Mouse (Mus musculus) testis, adult 2 months (tissue): ENCODE results near the gene Psmc5. TPM values are rescaled to one million over a fixed set of nuclear protein-coding genes. Genes with fewer than 3 reads are reported as not detected.

Experiments
- H3K27ac ChIP-seq: fragments of 200-500 bp; 2 replicates; pipeline ENCODE4 v1.5.1; 2012; ENCODE audit warnings: low read depth, low read length; ENCODE audit not compliant: control insufficient read depth, insufficient read depth
- H3K27me3 ChIP-seq: fragments of 200-500 bp; 2 replicates; pipeline ENCODE4 v1.6.1; 2012; ENCODE audit warnings: mild to moderate bottlenecking, low read length, moderate library complexity; ENCODE audit not compliant: control insufficient read depth, insufficient read depth
- H3K36me3 ChIP-seq: fragments of 200-500 bp; 2 replicates; pipeline ENCODE4 v1.6.1; 2012; ENCODE audit warnings: mild to moderate bottlenecking, low read length; ENCODE audit not compliant: control insufficient read depth, insufficient read depth
- H3K4me1 ChIP-seq: fragments of 200-500 bp; 2 replicates; pipeline ENCODE4 v1.6.1; 2012; ENCODE audit warnings: low read length; ENCODE audit not compliant: control insufficient read depth, insufficient read depth
- H3K4me3 ChIP-seq: fragments of 200-500 bp; 2 replicates; pipeline ENCODE4 v1.5.1; 2012; ENCODE audit warnings: low read depth, mild to moderate bottlenecking, low read length, moderate library complexity, mixed read lengths; ENCODE audit not compliant: control insufficient read depth
- CTCF ChIP-seq: fragments of 200-500 bp; IDR thresholded peaks from 2 replicates; pipeline ENCODE4 v1.5.1; 2012; ENCODE audit warnings: low read depth, mild to moderate bottlenecking, inconsistent platforms, low read length, moderate library complexity; ENCODE audit not compliant: control insufficient read depth, insufficient read depth, insufficient replicate concordance
- POLR2A ChIP-seq: fragments of 200-500 bp; IDR thresholded peaks from 2 replicates; pipeline ENCODE4 v1.6.1; 2012; ENCODE audit warnings: low read depth, mild to moderate bottlenecking, inconsistent platforms, low read length, moderate library complexity; ENCODE audit not compliant: control insufficient read depth
- polyA plus RNA-seq: library from polyadenylated mRNA; depleted of rRNA; stranded (reverse); fragments of >200 nt; gene quantifications from 2 replicates; pipeline ENCODE4 v1.2.3, GENCODE M21; 2012

Psmc5 gene
- polyA plus RNA-seq, 1 experiment, result 90.9 TPM

DNA sequence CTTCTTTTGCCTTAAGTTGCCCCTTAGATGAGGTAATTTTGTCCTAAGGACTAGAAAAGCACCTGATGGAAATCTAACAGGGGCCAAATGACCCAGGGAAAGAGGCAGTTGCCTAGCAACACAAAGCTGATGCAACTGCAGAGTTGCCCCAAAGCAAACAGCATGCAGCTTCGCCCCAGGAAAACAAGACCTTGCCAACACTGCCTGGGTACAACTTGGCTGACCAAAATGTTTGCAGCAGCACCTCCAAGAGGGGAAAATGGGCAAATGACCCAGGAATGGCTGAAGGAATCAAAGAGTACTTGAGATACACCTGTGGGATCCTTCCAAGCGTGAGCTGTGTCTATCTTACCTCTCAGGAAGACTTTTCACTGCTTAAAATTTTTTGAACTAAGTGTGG, 35.9 kb downstream of the Psmc5 start:
- Histone ChIP-seq H3K4me3 (no peak overlapping the region), H3K36me3 (no peaks in the 10 kb centered on the region), H3K4me1 (no peaks in the 10 kb centered on the region), H3K27me3 (no peaks in the 10 kb centered on the region), H3K27ac (no peak overlapping the region)
- TF ChIP-seq CTCF (no peak), POLR2A (no peak)

DNA sequence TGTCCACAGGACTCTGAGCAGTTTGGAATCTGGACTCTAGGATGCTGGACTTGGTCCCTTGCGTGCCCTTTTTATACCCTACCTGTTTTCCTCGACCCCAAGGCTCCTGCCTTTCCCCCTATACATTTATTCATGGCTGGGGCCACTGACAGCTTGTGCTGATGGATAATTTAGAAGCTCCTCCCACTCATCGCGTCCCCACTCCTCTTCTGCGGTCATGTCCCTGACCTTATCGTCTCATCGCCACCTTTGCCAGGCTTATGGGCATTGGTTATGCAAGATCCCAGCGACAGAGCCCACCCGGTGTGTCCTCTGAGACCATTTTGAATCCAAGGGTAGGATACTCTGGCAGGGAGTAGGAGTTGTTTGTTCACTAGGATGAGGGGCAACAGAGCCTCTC, 45.8 kb downstream of the Psmc5 start, which contains the start of gene Gh:
TSS of gene Gh (minus strand) at position 101 of the 400 bp plus-strand sequence.
- no peaks in the 10 kb centered on the region for H3K36me3 ChIP-seq
- peaks cover 4% of the 10 kb centered on the region for H3K4me1 ChIP-seq
- H3K27ac ChIP-seq, result no peak within 1 kb of the TSS
- H3K27me3 ChIP-seq, result no peaks in the 10 kb centered on the region
- no peak within 1 kb of the TSS for H3K4me3 ChIP-seq
- TF ChIP-seq CTCF (no peak), POLR2A (no peak)

- no peak overlapping the region for H3K4me3 ChIP-seq
- H3K27me3 ChIP-seq, result no peaks in the 10 kb centered on the region
- H3K27ac ChIP-seq, result no peak overlapping the region
- TF ChIP-seq POLR2A (no peak), CTCF (peak; percentile 76; the same call in 1 of the 2 replicates)
- peaks cover 4% of the 10 kb centered on the region for H3K4me1 ChIP-seq
- H3K36me3 ChIP-seq, result no peaks in the 10 kb centered on the region
Observed at GRCm38 (mm10) chr11:106302634-106303033, 46.7 kb downstream of the Psmc5 start.

- Histone ChIP-seq H3K4me3 (no peak overlapping the region), H3K36me3 (no peaks in the 10 kb centered on the region), H3K4me1 (peaks cover 11% of the 10 kb centered on the region), H3K27me3 (no peaks in the 10 kb centered on the region), H3K27ac (no peak overlapping the region)
- no peak for TF ChIP-seq POLR2A
Observed at GRCm38 (mm10) chr11:106305348-106306064, 49.6 kb downstream of the Psmc5 start.

GRCm38 (mm10) chr11:106306065-106306385, 50.1 kb downstream of the Psmc5 start:
- no peaks in the 10 kb centered on the region for H3K36me3 ChIP-seq
- H3K27me3 ChIP-seq, result no peaks in the 10 kb centered on the region
- H3K4me1 ChIP-seq, result peaks cover 11% of the 10 kb centered on the region
- TF ChIP-seq POLR2A (no peak), CTCF (no peak)
- no peak overlapping the region for H3K4me3 ChIP-seq
- H3K27ac ChIP-seq, result no peak overlapping the region

DNA sequence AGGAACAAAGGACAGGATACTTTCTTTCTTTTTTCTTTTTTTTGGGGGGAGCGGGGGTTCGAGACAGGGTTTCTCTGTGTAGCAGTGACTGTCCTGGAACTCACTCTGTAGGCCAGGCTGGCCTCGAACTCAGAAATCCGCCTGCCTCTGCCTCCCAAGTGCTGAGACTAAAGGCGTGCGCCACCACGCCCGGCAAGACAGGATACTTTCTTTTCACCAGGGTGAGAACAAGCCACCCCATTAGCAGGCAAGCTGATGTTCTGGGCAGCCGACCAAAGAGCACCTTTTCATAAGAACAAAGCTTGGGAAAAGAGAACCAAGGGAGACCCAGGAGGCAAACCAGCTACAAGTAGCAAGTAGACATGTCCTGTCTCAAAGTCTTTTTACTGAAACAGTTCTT, 50.8 kb downstream of the Psmc5 start:
- Histone ChIP-seq H3K4me3 (no peak overlapping the region), H3K27ac (no peak overlapping the region), H3K36me3 (no peaks in the 10 kb centered on the region), H3K27me3 (no peaks in the 10 kb centered on the region), H3K4me1 (peaks cover 8% of the 10 kb centered on the region)
- TF ChIP-seq POLR2A (no peak), CTCF (no peak)

- no peak overlapping the region for H3K4me3 ChIP-seq
- no peaks in the 10 kb centered on the region for H3K36me3 ChIP-seq
- H3K4me1 ChIP-seq, result peaks cover 7% of the 10 kb centered on the region
- no peak overlapping the region for H3K27ac ChIP-seq
- TF ChIP-seq CTCF, result no peak
- TF ChIP-seq POLR2A, result no peak
- H3K27me3 ChIP-seq, result no peaks in the 10 kb centered on the region
Observed at GRCm38 (mm10) chr11:106307432-106307831, 51.5 kb downstream of the Psmc5 start.
